15 mouse cellular contexts compared by ENCODE assay signal in genomic region chr4:135242913-135243541, GRCm38 (mm10). TPM values are rescaled to one million over a fixed set of nuclear protein-coding genes. Genes with fewer than 3 reads are reported as not detected.
DNase-seq lines count a peak whose midpoint lies in the region; ATAC-seq and TF ChIP-seq lines count a peak whose summit lies in the region.
"Had no signal": no experiment of that assay in that cellular context is flagged by ENCODE, and none has a peak within 500 bp of the region (broad histone marks: within the 10 kb centered on the region; RNA-seq: fewer than 3 reads in every experiment).

No protein-coding gene starts in this region.

- peaks cover 36% of the 10 kb centered on the region for H3K4me1 ChIP-seq in lung, postnatal 0 days (ENCODE audit: insufficient read depth, low read depth, low read length)
- H3K4me1 ChIP-seq in kidney, embryonic 14.5 days (ENCODE audit: control insufficient read depth, insufficient read depth, low read length): peaks cover 52% of the 10 kb centered on the region
- peaks cover 93% of the 10 kb centered on the region for H3K4me1 ChIP-seq in liver, embryonic 15.5 days (replicated peaks)
- peaks cover 4% of the 10 kb centered on the region; the same call in 1 of the 2 replicates for H3K4me1 ChIP-seq in hindbrain, postnatal 0 days (ENCODE audit: insufficient read depth, low read length)
- H3K4me1 ChIP-seq in forebrain, embryonic 14.5 days (ENCODE audit: control insufficient read depth, insufficient read depth, low read length): peaks cover 16% of the 10 kb centered on the region

- no peak overlapping the region for H3K4me2 ChIP-seq in lung, postnatal 0 days (replicated peaks; ENCODE audit: low read depth, low read length)
- no peak overlapping the region for H3K4me2 ChIP-seq in kidney, embryonic 14.5 days (replicated peaks; ENCODE audit: low read depth, low read length)
- 0 out of 2 replicates have a peak overlapping the region, but pooled peaks have one; percentile 26 for H3K4me2 ChIP-seq in liver, embryonic 15.5 days
- H3K4me2 ChIP-seq in hindbrain, postnatal 0 days (ENCODE audit: low read depth, low read length): no peak overlapping the region
- no peak overlapping the region for H3K4me2 ChIP-seq in forebrain, embryonic 14.5 days (ENCODE audit: low read length)
- H3K4me2 ChIP-seq: embryonic facial prominence, embryonic 15.5 days; forebrain, embryonic 13.5 days; neural tube, embryonic 12.5 days had no signal

- WGBS in lung, postnatal 0 days: 61% methylated on average over 7 of the region's 7 CpGs
- WGBS in kidney, embryonic 14.5 days: 74% methylated on average over 7 of the region's 7 CpGs
- WGBS in liver, embryonic 15.5 days (ENCODE audit: insufficient replicate concordance): 39% methylated on average over 7 of the region's 7 CpGs
- 71% methylated on average over 7 of the region's 7 CpGs for WGBS in hindbrain, postnatal 0 days
- WGBS in forebrain, embryonic 14.5 days: 62% methylated on average over 7 of the region's 7 CpGs

- H3K36me3 ChIP-seq in lung, postnatal 0 days (ENCODE audit: insufficient read depth, low read length): no peaks in the 10 kb centered on the region; the same call in 1 of the 2 replicates
- H3K36me3 ChIP-seq in kidney, embryonic 14.5 days (ENCODE audit: control insufficient read depth, insufficient read depth, low read length): 0 out of 2 replicates have a peak, but pooled peaks cover 4% of the 10 kb centered on the region
- H3K36me3 ChIP-seq in liver, embryonic 15.5 days (replicated peaks): peaks cover 15% of the 10 kb centered on the region
- H3K36me3 ChIP-seq in hindbrain, postnatal 0 days (ENCODE audit: insufficient read depth, low read length): no peaks in the 10 kb centered on the region
- 0 out of 2 replicates have a peak, but pooled peaks cover 3% of the 10 kb centered on the region for H3K36me3 ChIP-seq in forebrain, embryonic 14.5 days (ENCODE audit: control insufficient read depth, insufficient read depth, low read length)
- H3K36me3 ChIP-seq: embryonic facial prominence, embryonic 15.5 days had no signal

- H3K27ac ChIP-seq in lung, postnatal 0 days (ENCODE audit: low read length): no peak overlapping the region
- H3K27ac ChIP-seq in kidney, embryonic 14.5 days (ENCODE audit: low read depth, low read length): peak overlapping the region; percentile 47; the same call in 1 of the 2 replicates
- peak overlapping the region; percentile 54 for H3K27ac ChIP-seq in liver, embryonic 15.5 days (replicated peaks)
- H3K27ac ChIP-seq in hindbrain, postnatal 0 days: no peak overlapping the region
- no peak overlapping the region for H3K27ac ChIP-seq in forebrain, embryonic 14.5 days (ENCODE audit: low read depth, low read length)
- H3K27ac ChIP-seq: embryonic facial prominence, embryonic 15.5 days; gastrocnemius, adult 2 months; neural tube, embryonic 12.5 days; stomach, postnatal 0 days had no signal

- no peak for TF ChIP-seq CTCF in lung, postnatal 0 days (IDR thresholded peaks at IDR 0.05)
- TF ChIP-seq CTCF in hindbrain, postnatal 0 days (IDR thresholded peaks at IDR 0.05; ENCODE audit: low read depth): no peak

- no peak for TF ChIP-seq EP300 in lung, postnatal 0 days (IDR thresholded peaks at IDR 0.05)

- ATAC-seq in lung, postnatal 0 days: peak; percentile 32; the same call in 1 of the 2 replicates
- ATAC-seq in kidney, embryonic 14.5 days (ENCODE audit: low FRiP score, low TSS enrichment): no peak
- ATAC-seq in liver, embryonic 15.5 days (ENCODE audit: insufficient read depth): no peak
- no peak for ATAC-seq in hindbrain, postnatal 0 days
- ATAC-seq in forebrain, embryonic 14.5 days: no peak
- ATAC-seq: forebrain, embryonic 13.5 days; intestine, embryonic 16.5 days; midbrain, embryonic 16.5 days had no signal

- peak; percentile 55 for DNase-seq in lung, postnatal 0 days (ENCODE audit: low spot score)
- DNase-seq in lung, postnatal 4 days: no peak
- DNase-seq in c-Kit-positive CD71-positive TER-119-positive erythroid progenitor cells, embryonic 14.5 days (ENCODE audit: low spot score): peak; percentile 38
- no peak for DNase-seq in hindbrain, postnatal 0 days (ENCODE audit: low spot score)
- no peak for DNase-seq in forebrain, embryonic 14.5 days (ENCODE audit: low spot score)
- DNase-seq: adrenal gland, adult 2 months; gastrocnemius, adult 2 months had no signal

- no peaks in the 10 kb centered on the region for H3K27me3 ChIP-seq in lung, postnatal 0 days (replicated peaks; ENCODE audit: insufficient read depth, low read length)
- no peaks in the 10 kb centered on the region for H3K27me3 ChIP-seq in kidney, embryonic 14.5 days (ENCODE audit: control insufficient read depth, insufficient read depth, low read length)
- no peaks in the 10 kb centered on the region for H3K27me3 ChIP-seq in liver, embryonic 15.5 days
- no peaks in the 10 kb centered on the region for H3K27me3 ChIP-seq in hindbrain, postnatal 0 days (ENCODE audit: insufficient read depth, low read length)
- no peaks in the 10 kb centered on the region for H3K27me3 ChIP-seq in forebrain, embryonic 14.5 days (replicated peaks; ENCODE audit: control insufficient read depth, insufficient read depth, low read length)
- H3K27me3 ChIP-seq: embryonic facial prominence, embryonic 15.5 days; forebrain, embryonic 13.5 days; neural tube, embryonic 12.5 days had no signal

- no peaks in the 10 kb centered on the region for H3K9me3 ChIP-seq in lung, postnatal 0 days (ENCODE audit: low read length)
- no peaks in the 10 kb centered on the region for H3K9me3 ChIP-seq in kidney, embryonic 14.5 days (ENCODE audit: control insufficient read depth, low read length)
- no peaks in the 10 kb centered on the region for H3K9me3 ChIP-seq in liver, embryonic 15.5 days (replicated peaks)
- no peaks in the 10 kb centered on the region for H3K9me3 ChIP-seq in hindbrain, postnatal 0 days (ENCODE audit: low read length)
- H3K9me3 ChIP-seq in forebrain, embryonic 14.5 days (replicated peaks; ENCODE audit: control insufficient read depth, low read length): no peaks in the 10 kb centered on the region
- H3K9me3 ChIP-seq: embryonic facial prominence, embryonic 15.5 days; forebrain, embryonic 13.5 days; neural tube, embryonic 12.5 days had no signal

- no peak overlapping the region for H3K9ac ChIP-seq in lung, postnatal 0 days (replicated peaks; ENCODE audit: low read depth)
- H3K9ac ChIP-seq in kidney, embryonic 14.5 days (ENCODE audit: low read depth, low read length): no peak overlapping the region
- no peak overlapping the region for H3K9ac ChIP-seq in liver, embryonic 15.5 days
- no peak overlapping the region for H3K9ac ChIP-seq in hindbrain, postnatal 0 days (replicated peaks; ENCODE audit: low read length)
- H3K9ac ChIP-seq in forebrain, embryonic 14.5 days (ENCODE audit: low read length): no peak overlapping the region
- H3K9ac ChIP-seq: embryonic facial prominence, embryonic 15.5 days; forebrain, embryonic 13.5 days; neural tube, embryonic 12.5 days had no signal

- H3K4me3 ChIP-seq in lung, postnatal 0 days (ENCODE audit: low read depth, low read length): no peak overlapping the region
- no peak overlapping the region for H3K4me3 ChIP-seq in kidney, embryonic 14.5 days (ENCODE audit: low read length)
- H3K4me3 ChIP-seq in liver, embryonic 15.5 days (replicated peaks): no peak overlapping the region
- H3K4me3 ChIP-seq in hindbrain, postnatal 0 days (ENCODE audit: low read length): no peak overlapping the region
- H3K4me3 ChIP-seq in forebrain, embryonic 14.5 days (ENCODE audit: low read depth, low read length): no peak overlapping the region
- H3K4me3 ChIP-seq: embryonic facial prominence, embryonic 15.5 days; forebrain, embryonic 13.5 days; gastrocnemius, adult 2 months; neural tube, embryonic 12.5 days had no signal

RNA-seq across cellular contexts. Expression of gene Clic4, which starts 29.6 kb away (rescaled TPM):
- 205 and 211 TPM in 2 replicates for polyA plus RNA-seq in lung, postnatal 0 days (2015; fragmentation: Nextera tagmentation; extraction: Ambion mirVana)
- 68.5 and 132 TPM in 2 replicates for polyA plus RNA-seq in kidney, embryonic 14.5 days (2014; fragmentation: Nextera tagmentation; extraction: Ambion mirVana)
- polyA plus RNA-seq in liver, embryonic 15.5 days (2015; fragmentation: Nextera tagmentation; extraction: Ambion mirVana): 110 and 120 TPM in 2 replicates
- 64.7 and 70.1 TPM in 2 replicates for total RNA-seq in hindbrain, postnatal 0 days (2014; rRNA removed)
- 57.1 and 59.7 TPM in 2 replicates for polyA plus RNA-seq in hindbrain, postnatal 0 days (2015; fragmentation: Nextera tagmentation; extraction: Ambion mirVana)
- polyA plus RNA-seq in forebrain, embryonic 14.5 days (2014; fragmentation: Nextera tagmentation; extraction: Ambion mirVana): 74.1 and 74.4 TPM in 2 replicates

Comparison
In these comparisons a context has a peak if more than half of its experiments do, and no peak if none do; other contexts are left out.
1. DNase-seq: peak in lung, postnatal 0 days (single experiment) and c-Kit-positive CD71-positive TER-119-positive erythroid progenitor cells, embryonic 14.5 days (single experiment); none in lung, postnatal 4 days (0 of 2), hindbrain, postnatal 0 days (single experiment) and forebrain, embryonic 14.5 days (single experiment).
2. H3K27ac ChIP-seq: peak in kidney, embryonic 14.5 days (single experiment) and liver, embryonic 15.5 days (single experiment); none in lung, postnatal 0 days (single experiment), hindbrain, postnatal 0 days (single experiment) and forebrain, embryonic 14.5 days (single experiment).